Mouse (Mus musculus) 3T3-L1 (cell line): ENCODE measurements around the gene Kalrn.

Experiments
- DNase-seq: peaks from one replicate; pipeline ENCODE4 v3.0.0-alpha.2; 2015; ENCODE audit warnings: low read depth, low spot score

The Kalrn gene

DNA sequence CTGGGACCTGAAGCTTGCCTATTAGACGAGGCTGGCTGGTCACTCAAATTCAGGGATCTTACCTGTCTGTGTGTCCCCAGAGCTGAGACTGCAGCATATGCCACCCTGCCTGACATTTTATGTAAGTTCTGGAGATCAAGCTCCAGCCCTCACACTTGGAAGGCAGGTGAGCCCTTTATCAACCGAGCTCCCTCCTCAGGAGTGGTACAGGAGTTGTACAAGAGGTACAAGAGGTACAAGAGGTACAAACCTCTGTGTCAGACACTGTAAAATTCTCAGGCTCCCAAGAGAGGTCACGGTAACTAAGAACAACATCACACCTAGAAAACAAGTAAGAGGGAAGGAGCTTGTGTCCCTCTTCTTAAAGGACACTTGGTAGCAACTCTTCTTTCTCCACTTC is 217.8 kb downstream of the Kalrn start:
- no peak for DNase-seq

DNA sequence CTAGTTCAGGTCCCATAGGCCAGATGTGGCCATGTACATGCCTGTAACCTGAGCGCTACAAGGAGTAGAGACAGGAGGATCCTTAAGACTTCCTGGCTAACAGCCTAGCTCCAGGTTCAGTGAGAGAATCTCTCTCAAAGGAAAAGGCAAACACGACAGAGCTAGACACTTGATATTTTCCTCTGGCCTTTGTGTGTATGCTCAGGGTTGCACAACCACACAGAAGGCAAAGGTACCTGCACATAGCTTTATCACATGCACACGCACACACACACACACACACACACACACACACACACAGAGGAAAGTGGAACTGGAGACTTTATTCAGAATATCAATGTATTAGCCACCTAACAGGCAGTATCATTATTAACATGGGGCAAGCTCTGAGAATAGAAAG is 219.3 kb downstream of the Kalrn start:
- DNase-seq = no peak

DNA sequence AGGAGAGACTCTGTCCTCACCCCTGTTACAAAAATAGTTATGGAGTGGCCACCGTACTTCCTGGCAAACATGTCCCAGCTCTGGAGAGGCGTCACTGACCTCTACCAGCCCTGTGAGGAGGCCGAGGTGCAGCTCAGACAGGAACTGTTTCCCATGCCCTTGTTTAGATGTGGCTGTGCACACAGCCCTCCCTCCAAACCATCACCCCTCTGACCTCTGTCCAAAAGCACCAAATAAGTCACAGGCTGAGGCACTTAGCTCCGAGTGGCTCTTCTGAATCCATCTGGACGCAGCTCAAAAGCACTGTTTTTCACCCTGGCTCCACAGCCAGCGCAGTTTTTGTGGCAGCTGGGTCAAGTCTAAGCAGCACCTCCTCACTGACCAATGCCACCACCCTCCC is 220.6 kb downstream of the Kalrn start:
- no peak for DNase-seq

DNA sequence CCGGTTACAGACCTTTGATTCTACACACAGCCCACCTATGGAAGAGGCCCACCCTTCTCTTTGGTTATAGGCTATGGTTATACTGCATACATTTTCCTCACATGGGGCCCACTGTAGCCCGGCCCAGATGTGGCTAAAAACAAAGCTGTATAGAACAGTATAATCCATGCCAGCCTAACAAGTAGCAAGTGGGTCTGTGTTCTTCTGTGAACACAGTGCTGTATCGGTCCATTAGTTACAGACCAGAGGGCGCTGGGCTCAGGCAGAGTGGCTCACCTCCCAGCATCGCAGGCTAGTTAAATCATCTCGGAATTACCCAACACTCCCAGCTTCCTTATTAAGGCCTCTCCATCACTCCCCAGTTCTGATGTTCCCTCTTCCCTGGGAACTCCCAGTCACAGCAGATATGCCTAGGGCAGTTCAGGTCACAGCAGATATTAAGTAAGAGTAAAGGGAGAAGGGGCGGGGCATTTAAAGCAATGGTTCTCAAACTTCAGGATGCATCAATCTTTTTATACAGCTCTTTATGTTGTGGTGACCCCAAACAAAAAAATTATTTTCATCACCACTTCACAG is 221.7 kb downstream of the Kalrn start:
- no peak for DNase-seq

DNA sequence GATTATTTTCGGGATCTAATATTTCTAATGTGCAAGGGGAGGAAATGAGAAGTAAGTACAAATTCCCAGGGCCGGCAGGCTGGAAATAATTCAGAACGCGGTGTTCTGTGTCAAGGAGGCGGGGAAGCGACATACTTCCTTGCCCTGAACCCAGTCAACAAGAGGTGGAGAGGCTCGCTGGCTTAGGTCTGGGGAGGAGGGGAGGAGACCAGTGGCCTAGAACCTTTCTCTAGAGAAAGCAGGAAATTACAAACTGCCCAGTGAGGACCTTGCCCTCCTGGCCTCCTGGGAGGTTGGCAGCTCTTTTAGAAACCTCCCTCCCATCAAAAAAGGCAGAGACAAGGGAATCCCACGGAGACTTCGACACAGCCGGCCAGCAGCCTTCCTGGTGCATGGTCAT is 225.8 kb downstream of the Kalrn start:
- DNase-seq = no peak

DNA sequence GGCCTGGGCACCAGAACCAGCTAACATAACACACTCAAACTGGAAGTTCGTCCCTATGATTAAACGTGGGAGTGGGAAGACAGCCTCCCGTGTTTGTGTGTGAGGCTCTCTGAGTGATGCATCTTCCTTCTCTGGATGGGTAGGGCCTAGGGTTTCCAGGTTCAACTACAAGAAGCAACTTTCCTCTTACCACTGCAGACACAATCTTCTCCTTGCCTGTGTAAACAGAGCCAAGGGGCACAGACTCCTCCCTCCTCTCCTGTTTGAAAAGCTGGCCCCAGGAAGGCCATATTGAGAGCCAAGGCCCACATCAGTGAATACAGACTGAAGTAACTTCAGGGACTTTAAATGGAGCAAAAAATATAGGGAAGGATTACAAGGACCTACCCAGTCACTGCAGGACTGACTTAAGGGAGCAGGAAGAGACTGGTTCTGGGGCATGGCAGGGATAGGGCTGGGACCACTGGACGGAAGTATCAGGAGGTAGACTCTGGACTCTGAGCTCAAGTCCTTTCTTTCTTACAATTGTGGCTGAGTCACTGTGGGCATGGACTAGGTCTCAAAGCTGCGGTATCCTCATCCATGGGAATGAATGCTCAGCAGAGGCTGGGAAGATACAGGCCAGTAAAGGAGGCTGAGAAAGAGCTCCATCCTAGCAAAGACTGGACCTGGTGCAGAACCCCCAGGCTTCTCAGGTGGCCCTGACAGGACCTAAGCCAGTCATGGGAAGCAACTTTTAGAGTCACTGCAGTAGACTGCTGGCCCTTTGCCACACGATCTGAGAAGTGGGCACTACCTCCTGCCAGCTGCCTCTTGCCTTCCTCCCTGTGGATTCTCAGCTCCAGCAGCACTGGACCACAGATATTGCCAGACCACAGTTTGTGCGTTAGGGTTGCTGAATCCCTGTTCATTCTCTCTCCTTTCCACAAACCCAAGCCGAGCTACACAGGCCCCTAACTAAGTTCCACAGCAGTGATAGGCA is 228.1 kb downstream of the Kalrn start:
- DNase-seq = no peak

DNA sequence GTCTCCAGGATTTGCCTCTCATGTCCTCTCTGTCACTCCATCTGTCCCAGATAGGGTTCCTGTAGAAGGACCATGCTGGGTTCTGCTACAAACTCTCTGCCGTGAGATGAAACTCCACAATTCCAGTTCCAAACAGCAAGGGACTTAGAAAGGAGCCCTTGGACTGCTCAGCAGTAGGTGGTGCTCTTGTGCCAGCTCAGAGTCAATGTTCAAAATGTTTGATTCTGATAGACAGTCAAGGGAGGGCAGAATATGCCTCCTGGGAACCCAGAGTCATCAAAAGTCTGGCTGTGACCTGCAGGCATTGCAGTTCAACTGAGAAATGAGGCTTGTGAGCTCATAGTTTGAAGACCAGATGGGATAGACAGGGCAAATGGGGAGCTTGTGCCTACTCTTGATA is 229.4 kb downstream of the Kalrn start:
- peak; percentile 75 for DNase-seq

DNA sequence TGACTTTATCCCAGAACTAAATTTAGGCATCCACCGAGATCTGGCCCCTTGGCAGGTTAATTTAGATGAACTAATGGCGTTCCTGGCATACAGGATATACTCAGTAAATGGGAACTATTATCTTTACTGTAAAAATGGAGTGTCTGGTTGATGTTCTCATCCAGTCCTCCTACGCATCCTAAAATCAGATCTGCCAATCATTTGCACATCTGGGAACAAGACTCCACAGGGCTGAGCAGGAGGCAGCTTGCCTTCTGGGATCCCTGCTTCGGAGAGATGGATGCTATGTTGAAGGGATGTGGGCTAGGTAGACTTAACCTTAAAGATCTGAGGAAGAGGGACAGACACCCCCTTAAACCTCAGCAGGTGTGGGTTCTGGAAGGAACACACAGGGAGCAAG is 230.2 kb downstream of the Kalrn start:
- no peak for DNase-seq

DNA sequence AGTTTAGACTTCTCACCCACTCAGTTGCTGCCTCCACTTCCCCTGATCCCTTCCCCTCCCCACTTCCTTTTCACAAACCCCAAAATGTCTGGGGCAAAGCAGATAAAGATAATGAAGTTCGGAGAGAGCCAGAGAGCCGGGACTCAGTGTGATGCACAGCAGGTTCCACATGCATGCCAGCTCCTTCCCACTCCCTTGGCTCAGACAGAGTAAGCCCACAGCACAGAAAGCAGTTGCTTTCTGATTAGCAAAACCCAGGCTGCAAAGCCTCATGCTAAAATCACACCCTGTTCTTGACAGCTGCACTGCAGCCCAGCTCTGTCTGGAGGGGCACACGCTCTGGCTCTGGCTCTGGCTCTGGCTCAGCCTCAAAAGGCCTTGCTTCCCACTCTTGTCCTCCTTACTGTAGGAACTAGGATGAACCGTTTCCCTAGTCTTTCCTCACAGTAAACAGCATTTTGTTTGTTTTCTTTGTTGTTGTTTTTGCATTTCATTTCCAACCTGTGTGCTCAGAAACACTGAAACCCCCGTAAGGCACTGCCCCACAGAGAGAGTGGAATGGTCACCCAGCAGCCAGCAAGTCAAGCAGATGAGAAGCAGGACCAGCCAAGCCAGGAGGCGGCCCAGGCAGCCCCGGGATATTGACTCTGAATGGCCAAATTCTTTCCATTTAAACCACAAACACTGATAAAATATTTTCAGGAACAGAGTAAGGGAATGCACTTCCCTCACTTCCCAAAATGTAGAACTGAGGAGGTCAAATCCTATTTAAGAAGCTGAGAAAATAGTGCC is 230.8 kb downstream of the Kalrn start:
- no peak for DNase-seq

DNA sequence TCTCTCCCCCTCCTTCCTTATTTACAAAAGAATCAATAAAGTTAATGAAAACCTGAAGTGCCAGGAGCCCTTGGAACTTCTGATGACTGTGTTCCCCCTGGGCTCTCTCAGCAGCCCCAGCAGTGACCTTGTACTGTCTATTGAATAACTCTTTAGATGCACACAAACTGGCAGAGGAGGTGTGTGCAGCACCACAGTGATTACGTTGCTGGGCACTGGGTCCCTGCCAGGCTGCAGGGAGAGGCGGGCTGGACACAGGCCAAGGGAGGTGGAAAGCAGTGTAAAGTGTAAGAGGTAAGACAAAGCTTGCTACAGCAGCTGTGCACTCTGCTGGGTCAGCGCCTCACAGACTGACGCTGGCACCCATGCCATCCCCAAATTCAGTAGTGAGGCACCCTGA is 238.4 kb downstream of the Kalrn start:
- no peak for DNase-seq

DNA sequence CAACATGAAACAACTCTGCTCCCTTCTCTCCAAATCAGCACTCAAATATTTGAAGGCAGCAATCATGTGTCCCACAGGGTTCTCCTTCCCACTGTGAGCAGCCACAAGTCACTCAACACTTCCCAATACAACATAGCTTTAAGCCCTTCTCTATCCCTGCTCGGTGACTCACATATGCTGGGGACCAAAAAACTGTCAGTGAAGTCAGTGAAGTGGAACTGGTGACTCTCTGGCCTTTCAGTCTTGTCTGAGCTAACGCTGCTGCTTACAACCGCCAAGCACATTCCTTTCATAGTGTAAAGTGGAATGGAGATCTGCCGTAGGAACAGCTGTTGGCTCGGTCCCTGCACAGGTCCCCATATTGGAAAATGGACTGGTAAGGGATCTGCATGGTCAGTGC is 241.7 kb downstream of the Kalrn start:
- peak; percentile 73 for DNase-seq

DNA sequence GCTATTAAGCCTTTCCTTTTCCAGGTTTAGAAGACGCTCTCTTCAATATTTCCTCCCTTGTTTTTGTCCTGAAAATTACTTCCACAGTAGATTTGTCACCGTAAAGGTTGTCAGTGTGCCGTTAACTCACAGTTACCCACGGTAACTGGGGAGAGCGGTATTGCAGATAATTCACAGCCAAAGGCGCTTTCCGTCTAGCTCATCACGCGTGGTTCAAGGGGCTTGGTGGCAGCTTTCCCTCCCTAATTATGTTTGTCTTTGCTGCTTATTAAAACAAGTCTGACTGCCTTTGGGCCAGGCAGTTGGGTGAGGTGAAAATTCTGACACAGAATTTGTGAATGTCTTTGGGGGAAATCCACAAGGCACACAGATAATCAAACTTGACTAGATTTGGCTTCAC is 243.5 kb downstream of the Kalrn start:
- no peak for DNase-seq

DNA sequence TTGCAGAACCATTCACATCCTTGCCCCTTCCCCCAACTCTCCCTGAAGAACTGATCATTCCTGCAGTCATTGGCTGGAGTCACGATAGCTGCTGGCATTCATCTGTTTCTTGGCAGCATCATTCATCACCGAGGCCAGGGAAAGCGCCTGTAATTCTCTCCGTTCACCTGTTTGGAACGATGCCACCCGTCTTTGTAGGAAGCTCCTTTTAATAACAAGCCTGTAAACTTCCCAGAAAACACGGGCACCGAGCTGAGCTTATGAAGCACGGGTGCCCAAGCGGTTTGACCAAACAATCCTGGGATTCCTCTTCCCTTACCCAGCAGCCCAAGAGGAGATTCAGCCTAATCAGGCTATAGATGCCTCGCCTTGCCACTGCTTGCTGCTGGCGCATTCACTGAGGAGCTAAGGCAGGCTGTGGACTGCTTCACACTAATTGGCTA is 243.9 kb downstream of the Kalrn start:
- no peak for DNase-seq

DNA sequence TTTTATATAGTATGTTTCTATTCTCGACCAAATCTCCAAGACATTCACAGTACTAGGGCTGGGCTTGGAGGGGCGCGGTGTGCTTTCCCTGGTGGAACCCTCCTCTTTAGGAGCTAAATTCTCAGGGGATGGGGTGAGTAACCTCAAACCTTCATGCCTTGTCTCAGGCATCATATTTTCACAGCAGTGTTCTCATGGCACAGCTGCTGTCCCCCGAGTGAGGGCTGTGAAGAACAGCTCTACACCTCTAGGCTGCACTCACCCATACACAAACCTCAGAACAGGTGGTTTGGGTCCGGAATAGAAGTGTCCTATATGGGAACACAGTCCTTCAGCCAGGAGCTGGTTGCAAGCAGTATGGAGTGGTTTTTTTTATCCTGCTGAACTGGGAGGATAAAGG is 245.4 kb downstream of the Kalrn start:
- DNase-seq = no peak

DNA sequence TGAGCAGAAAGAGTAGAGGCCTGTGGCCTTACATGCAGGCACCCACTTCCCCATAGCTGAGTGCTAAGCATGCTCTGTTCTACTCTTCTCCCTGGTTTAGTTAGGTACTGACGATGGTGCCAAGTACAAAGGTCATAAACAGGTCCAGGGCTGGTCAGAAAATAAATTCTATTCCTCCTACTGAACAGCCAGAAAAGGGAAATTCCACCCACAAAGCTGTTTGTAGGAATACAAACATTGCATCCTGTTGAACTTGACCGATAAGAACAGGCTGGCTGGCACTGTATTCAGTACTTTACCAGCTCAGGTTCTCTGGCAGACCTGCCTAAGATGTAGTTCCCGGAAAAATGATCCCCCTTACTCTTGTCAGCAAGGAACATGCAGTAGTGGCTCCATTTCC is 247.5 kb downstream of the Kalrn start:
- DNase-seq = no peak

DNA sequence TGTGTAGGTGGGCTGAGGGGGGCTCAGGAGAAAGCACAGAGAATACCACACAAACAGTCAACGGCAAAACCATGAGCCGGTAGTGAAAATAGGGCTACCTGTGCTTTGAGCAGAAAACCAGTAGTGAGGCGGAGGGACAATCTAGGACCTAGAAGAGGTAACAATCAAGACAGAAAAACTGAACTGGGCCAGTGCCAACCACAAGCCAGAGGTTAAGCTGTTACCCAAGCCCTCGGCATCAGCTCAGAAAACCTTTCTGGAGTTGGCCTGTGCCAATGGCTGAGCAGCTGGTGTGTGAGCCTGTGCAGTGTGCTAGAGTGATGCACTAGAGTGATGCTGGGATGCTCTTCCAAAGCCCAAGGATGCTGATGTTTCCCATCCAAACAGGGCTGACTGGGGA is 248.2 kb downstream of the Kalrn start:
- DNase-seq = no peak

DNA sequence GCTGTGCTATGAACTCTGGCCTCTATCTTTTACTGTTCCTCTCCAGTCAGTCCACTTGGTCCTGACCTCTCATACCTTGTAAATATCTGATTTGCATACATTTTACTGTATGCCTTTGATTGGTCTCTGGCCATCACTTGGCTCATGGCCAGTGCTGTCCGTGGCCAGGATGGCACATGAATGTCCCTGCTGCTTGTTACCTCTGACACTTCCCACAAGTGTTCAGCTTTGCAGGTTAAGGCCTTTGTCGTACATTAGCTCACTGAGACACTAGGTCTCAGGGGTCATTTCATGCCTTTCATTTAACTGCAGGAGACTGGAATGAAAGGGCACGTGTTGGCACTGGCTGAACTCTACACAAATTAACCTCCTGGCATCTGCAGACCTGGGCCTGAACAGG is 248.6 kb downstream of the Kalrn start:
- no peak for DNase-seq

DNA sequence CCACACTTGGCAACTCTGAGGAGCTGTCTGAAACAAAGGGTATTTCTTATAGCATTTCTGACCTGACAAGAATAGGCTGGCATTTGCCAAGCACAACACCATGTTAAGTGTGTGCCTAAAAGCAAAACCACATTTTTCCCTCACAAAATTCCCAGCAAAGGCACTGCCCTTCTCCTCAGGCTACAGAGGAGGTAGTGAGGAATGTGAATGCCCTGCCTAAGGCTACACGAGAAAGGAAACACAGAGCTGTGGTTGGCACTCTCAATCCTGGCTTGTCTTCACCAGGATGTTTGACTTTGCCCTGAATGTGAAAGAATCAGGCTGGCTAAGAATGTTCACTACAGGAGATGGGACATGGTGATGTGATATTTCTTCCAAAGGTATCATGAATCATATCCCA is 249.8 kb downstream of the Kalrn start:
- DNase-seq = peak; percentile 27

DNA sequence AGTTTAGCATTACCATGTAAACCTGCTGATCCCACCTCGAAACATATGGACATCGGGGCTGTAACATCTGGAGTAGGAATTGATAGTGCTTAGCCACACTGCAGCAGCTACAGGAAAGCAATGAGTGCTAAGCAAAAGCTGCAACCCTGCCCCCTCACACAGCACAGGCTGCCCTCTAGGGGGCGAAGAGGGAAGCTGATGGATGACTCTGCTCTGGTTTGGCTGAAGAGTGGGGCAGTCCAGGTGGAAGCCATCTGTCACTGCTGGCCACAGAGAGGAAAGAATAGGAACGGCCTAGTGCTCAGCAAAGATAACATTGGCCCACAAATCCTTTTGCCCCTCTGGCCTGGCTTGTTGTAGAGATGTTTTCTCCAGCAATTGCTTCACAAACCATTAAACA is 250.8 kb downstream of the Kalrn start:
- DNase-seq = peak; percentile 79

DNA sequence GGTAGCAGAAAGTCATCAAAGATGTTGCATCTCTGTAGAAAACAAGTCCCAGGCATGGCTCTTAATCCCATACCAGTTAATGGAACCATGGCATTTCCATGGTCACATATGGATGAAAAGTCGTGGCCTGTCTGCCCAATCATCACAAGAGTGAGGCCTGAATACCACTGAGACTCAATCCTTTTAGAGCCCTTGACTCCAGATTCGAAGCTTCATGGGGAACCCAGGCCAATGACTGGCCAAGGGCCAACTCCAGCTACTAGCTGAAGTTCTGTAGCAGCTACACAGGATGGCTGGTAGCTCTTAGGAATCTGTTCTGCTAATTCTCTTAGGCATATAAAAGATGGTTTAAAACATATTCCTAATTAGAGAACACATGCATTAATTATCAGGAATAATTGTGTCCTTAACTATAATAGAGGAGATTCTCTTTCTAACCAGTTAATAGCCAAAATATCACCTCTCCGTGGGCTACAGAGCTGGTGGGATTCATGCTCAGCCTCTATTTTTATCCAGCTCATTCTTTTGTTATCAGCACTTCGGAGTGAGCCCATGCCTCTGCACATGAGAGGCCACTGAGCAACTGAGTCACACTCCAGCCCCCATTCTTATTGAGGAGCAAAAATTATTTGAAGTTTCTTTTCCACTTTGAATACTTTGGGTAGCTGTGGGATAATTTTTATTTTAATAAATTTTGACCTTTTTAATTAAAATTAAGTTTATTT is 252.1 kb downstream of the Kalrn start:
- DNase-seq = no peak

DNA sequence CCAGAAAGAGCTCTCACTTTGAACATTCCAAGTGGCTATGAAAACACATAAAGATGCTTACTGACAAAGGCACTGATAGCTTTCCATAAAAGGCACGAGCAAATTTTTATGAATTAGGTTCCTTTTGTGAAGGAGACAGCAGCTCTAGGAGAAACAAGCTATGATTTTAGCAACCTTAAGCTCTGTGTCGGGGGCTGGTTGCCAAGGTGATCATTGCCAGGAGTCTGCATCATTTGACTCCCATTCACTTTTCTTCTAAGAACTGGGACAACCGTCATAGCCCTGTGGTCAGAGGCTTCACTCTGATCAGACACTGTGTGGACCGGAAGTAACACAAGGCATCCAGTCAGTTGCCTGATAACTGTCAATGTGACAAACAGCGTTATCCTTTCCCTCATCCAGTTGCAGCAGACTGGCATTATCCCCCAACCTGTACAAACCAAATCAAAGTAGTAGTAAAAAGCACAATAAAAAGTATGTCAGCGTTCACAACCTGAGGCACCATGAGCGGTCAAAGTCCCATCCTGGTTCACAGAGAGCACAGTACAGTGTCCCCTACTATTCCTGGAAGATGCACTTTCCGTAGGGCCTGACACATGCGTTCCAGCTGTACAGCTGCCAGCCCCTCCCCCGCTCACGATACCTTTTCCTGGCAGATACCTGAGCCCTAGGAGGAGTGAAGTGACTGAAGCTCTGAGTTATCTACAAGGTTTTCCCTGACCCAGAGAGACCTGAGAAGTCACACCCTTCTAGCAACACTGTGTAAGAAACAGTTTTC is 253.1 kb downstream of the Kalrn start:
- DNase-seq = no peak
